Mouse (Mus musculus): ENCODE data around the gene Clic3. TPM values are rescaled to one million over a fixed set of nuclear protein-coding genes. Genes with fewer than 3 reads are reported as not detected.
A peak's percentile ranks its signal among the peaks of the same experiment; 100 is the strongest.

Gene Clic3
- polyA plus RNA-seq, 1 experiment = 0.15 TPM

GRCm38 (mm10) chr2:25498622-25499478 is 42.2 kb downstream of the Clic3 start:
- TF ChIP-seq CTCF (IDR thresholded peaks at IDR 0.05; ENCODE audit: control insufficient read depth, insufficient read depth, insufficient read length) (no peak), MYOG (IDR thresholded peaks at IDR 0.05; ENCODE audit: control insufficient read depth, extremely low read depth, insufficient read length) (no peak), CEBPB (IDR thresholded peaks at IDR 0.05; ENCODE audit: low read depth) (no peak), MAX (IDR thresholded peaks at IDR 0.05) (no peak), MYOD1 (IDR thresholded peaks at IDR 0.05; ENCODE audit: control insufficient read depth, insufficient read length, low read depth) (no peak), USF1 (IDR thresholded peaks at IDR 0.05; ENCODE audit: low read depth) (no peak), FOSL1 (IDR thresholded peaks at IDR 0.05; ENCODE audit: insufficient read depth, low read length, poor library complexity, severe bottlenecking) (no peak)
- peaks cover 19% of the 10 kb centered on the region for H3K79me2 ChIP-seq (ENCODE audit: control insufficient read depth, insufficient read depth)
- H3K27me3 ChIP-seq (ENCODE audit: control insufficient read depth, insufficient read depth, insufficient read length) = no peaks in the 10 kb centered on the region

GRCm38 (mm10) chr2:25500071-25500575 is 43.5 kb downstream of the Clic3 start:
- Histone ChIP-seq H3K36me3 (ENCODE audit: control insufficient read depth, insufficient read depth) (peaks cover 11% of the 10 kb centered on the region), H3K79me3 (ENCODE audit: low read depth) (peaks cover 9% of the 10 kb centered on the region), H3K27me3 (ENCODE audit: control insufficient read depth, insufficient read depth, insufficient read length) (no peaks in the 10 kb centered on the region), H3K4me3 (ENCODE audit: insufficient read depth, poor library complexity, severe bottlenecking) (peak overlapping the region; percentile 96), H3K79me2 (ENCODE audit: control insufficient read depth, insufficient read depth) (peaks cover 19% of the 10 kb centered on the region), H3ac (ENCODE audit: control insufficient read depth, insufficient read length, low read depth) (no peak overlapping the region)
- TF ChIP-seq MAX (IDR thresholded peaks at IDR 0.05) (no peak), MYOD1 (IDR thresholded peaks at IDR 0.05; ENCODE audit: control insufficient read depth, insufficient read length, low read depth) (no peak), CEBPB (IDR thresholded peaks at IDR 0.05; ENCODE audit: low read depth) (no peak), CTCF (IDR thresholded peaks at IDR 0.05; ENCODE audit: control insufficient read depth, insufficient read depth, insufficient read length) (no peak)

More at GRCm38 (mm10) chr2:25498622-25499478, 42.2 kb downstream of the Clic3 start:
- Histone ChIP-seq H3K79me3 (ENCODE audit: low read depth) (peaks cover 9% of the 10 kb centered on the region), H3K4me3 (ENCODE audit: insufficient read depth, poor library complexity, severe bottlenecking) (no peak overlapping the region), H3ac (ENCODE audit: control insufficient read depth, insufficient read length, low read depth) (no peak overlapping the region), H3K36me3 (ENCODE audit: control insufficient read depth, insufficient read depth) (peaks cover 8% of the 10 kb centered on the region)

- Histone ChIP-seq H3K36me3 (ENCODE audit: control insufficient read depth, insufficient read depth) (peaks cover 11% of the 10 kb centered on the region), H3K79me2 (ENCODE audit: control insufficient read depth, insufficient read depth) (peaks cover 19% of the 10 kb centered on the region), H3K27me3 (ENCODE audit: control insufficient read depth, insufficient read depth, insufficient read length) (no peaks in the 10 kb centered on the region), H3ac (ENCODE audit: control insufficient read depth, insufficient read length, low read depth) (peak within 1 kb of the TSS; percentile 67), H3K79me3 (ENCODE audit: low read depth) (peaks cover 9% of the 10 kb centered on the region), H3K4me3 (ENCODE audit: insufficient read depth, poor library complexity, severe bottlenecking) (peak within 1 kb of the TSS; percentile 96)
- no peak for TF ChIP-seq CEBPB (IDR thresholded peaks at IDR 0.05; ENCODE audit: low read depth)
- TF ChIP-seq MAX (IDR thresholded peaks at IDR 0.05) = no peak
- TF ChIP-seq MYOG (IDR thresholded peaks at IDR 0.05; ENCODE audit: control insufficient read depth, extremely low read depth, insufficient read length) = no peak
- no peak for TF ChIP-seq FOSL1 (IDR thresholded peaks at IDR 0.05; ENCODE audit: insufficient read depth, low read length, poor library complexity, severe bottlenecking)
- no peak for TF ChIP-seq USF1 (IDR thresholded peaks at IDR 0.05; ENCODE audit: low read depth)
- no peak for TF ChIP-seq MYOD1 (IDR thresholded peaks at IDR 0.05; ENCODE audit: control insufficient read depth, insufficient read length, low read depth)
- TF ChIP-seq CTCF (IDR thresholded peaks at IDR 0.05; ENCODE audit: control insufficient read depth, insufficient read depth, insufficient read length) = no peak
These were observed 44.2 kb downstream of the Clic3 start, which contains the start of gene Fbxw5 for GRCm38 (mm10) chr2:25500576-25501405. TSS of gene Fbxw5 (plus strand) at chr2:25500750.

GRCm38 (mm10) chr2:25501593-25502486 is 45.2 kb downstream of the Clic3 start, which contains the start of gene C8g:
TSS of gene C8g (minus strand) at chr2:25501719.
- H3K27me3 ChIP-seq (ENCODE audit: control insufficient read depth, insufficient read depth, insufficient read length) = no peaks in the 10 kb centered on the region

More at GRCm38 (mm10) chr2:25501593-25502486, 45.2 kb downstream of the Clic3 start, which contains the start of gene C8g:
- H3K4me3 ChIP-seq (ENCODE audit: insufficient read depth, poor library complexity, severe bottlenecking) = peak within 1 kb of the TSS; percentile 96
- TF ChIP-seq CTCF (IDR thresholded peaks at IDR 0.05; ENCODE audit: control insufficient read depth, insufficient read depth, insufficient read length) (no peak), MYOG (IDR thresholded peaks at IDR 0.05; ENCODE audit: control insufficient read depth, extremely low read depth, insufficient read length) (no peak), USF1 (IDR thresholded peaks at IDR 0.05; ENCODE audit: low read depth) (no peak), MYOD1 (IDR thresholded peaks at IDR 0.05; ENCODE audit: control insufficient read depth, insufficient read length, low read depth) (no peak), CEBPB (IDR thresholded peaks at IDR 0.05; ENCODE audit: low read depth) (no peak), MAX (IDR thresholded peaks at IDR 0.05) (no peak), FOSL1 (IDR thresholded peaks at IDR 0.05; ENCODE audit: insufficient read depth, low read length, poor library complexity, severe bottlenecking) (no peak)
- H3K79me3 ChIP-seq (ENCODE audit: low read depth) = peaks cover 9% of the 10 kb centered on the region
- peak within 1 kb of the TSS; percentile 67 for H3ac ChIP-seq (ENCODE audit: control insufficient read depth, insufficient read length, low read depth)
- H3K79me2 ChIP-seq (ENCODE audit: control insufficient read depth, insufficient read depth) = peaks cover 19% of the 10 kb centered on the region
- peaks cover 11% of the 10 kb centered on the region for H3K36me3 ChIP-seq (ENCODE audit: control insufficient read depth, insufficient read depth)

Data from C2C12 (cell line).